Comparison of ENCODE assay signal across 23 mouse cellular contexts in genomic region chr7:139563425-139563824, GRCm38 (mm10). TPM values are rescaled to one million over a fixed set of nuclear protein-coding genes. Genes with fewer than 3 reads are reported as not detected.
DNase-seq lines count a peak whose midpoint lies in the region; ATAC-seq and TF ChIP-seq lines count a peak whose summit lies in the region.
"Had no signal": no experiment of that assay in that cellular context is flagged by ENCODE, and none has a peak within 500 bp of the region (broad histone marks: within the 10 kb centered on the region; RNA-seq: fewer than 3 reads in every experiment).

No protein-coding gene starts in this region.

- H3K27ac ChIP-seq in gastrocnemius, adult 2 months = peak overlapping the region; percentile 35; the same call in 1 of the 2 replicates
- peak overlapping the region; percentile 53; the same call in 1 of the 2 replicates for H3K27ac ChIP-seq in hindbrain, embryonic 10.5 days
- H3K27ac ChIP-seq in hindbrain, embryonic 16.5 days (ENCODE audit: low read depth, low read length) = no peak overlapping the region
- peak overlapping the region; percentile 50; the same call in 1 of the 2 replicates for H3K27ac ChIP-seq in midbrain, embryonic 11.5 days (ENCODE audit: low read depth, low read length)
- H3K27ac ChIP-seq in midbrain, embryonic 15.5 days = no peak overlapping the region
- 0 out of 2 replicates have a peak overlapping the region, but pooled peaks have one; percentile 2 for H3K27ac ChIP-seq in hindbrain, embryonic 12.5 days
- H3K27ac ChIP-seq: embryonic facial prominence, embryonic 13.5 days; forebrain, embryonic 13.5 days had no signal

- 73% methylated on average over 4 of the region's 4 CpGs for WGBS in hindbrain, embryonic 10.5 days
- WGBS in hindbrain, embryonic 16.5 days = 74% methylated on average over 4 of the region's 4 CpGs
- WGBS in midbrain, embryonic 11.5 days = 60% methylated on average over 4 of the region's 4 CpGs
- WGBS in midbrain, embryonic 15.5 days = 58% methylated on average over 4 of the region's 4 CpGs
- 64% methylated on average over 4 of the region's 4 CpGs for WGBS in hindbrain, embryonic 12.5 days

- intact Hi-C loops in gastrocnemius, adult 2 months (cut with DNase I) = loop anchor here (10.0 kb wide), 1 partner anchor 349 kb away; the partner anchor contains the start of genes Lrrc27 and Stk32c

- no peaks in the 10 kb centered on the region for H3K9me3 ChIP-seq in hindbrain, embryonic 10.5 days
- no peaks in the 10 kb centered on the region for H3K9me3 ChIP-seq in hindbrain, embryonic 16.5 days (ENCODE audit: control insufficient read depth, low read length)
- H3K9me3 ChIP-seq in midbrain, embryonic 11.5 days (ENCODE audit: control insufficient read depth, low read length) = no peaks in the 10 kb centered on the region
- no peaks in the 10 kb centered on the region for H3K9me3 ChIP-seq in midbrain, embryonic 15.5 days
- no peaks in the 10 kb centered on the region for H3K9me3 ChIP-seq in hindbrain, embryonic 12.5 days (replicated peaks)
- H3K9me3 ChIP-seq: embryonic facial prominence, embryonic 13.5 days; forebrain, embryonic 13.5 days; heart, embryonic 12.5 days had no signal

- H3K4me3 ChIP-seq in gastrocnemius, adult 2 months = no peak overlapping the region
- H3K4me3 ChIP-seq in hindbrain, embryonic 10.5 days = no peak overlapping the region
- no peak overlapping the region for H3K4me3 ChIP-seq in hindbrain, embryonic 16.5 days (ENCODE audit: low read length)
- H3K4me3 ChIP-seq in midbrain, embryonic 11.5 days (ENCODE audit: low read depth, low read length) = no peak overlapping the region
- no peak overlapping the region for H3K4me3 ChIP-seq in midbrain, embryonic 15.5 days
- no peak overlapping the region for H3K4me3 ChIP-seq in hindbrain, embryonic 12.5 days
- H3K4me3 ChIP-seq: embryonic facial prominence, embryonic 13.5 days; forebrain, embryonic 13.5 days; heart, embryonic 12.5 days had no signal

- H3K4me1 ChIP-seq in hindbrain, embryonic 10.5 days (replicated peaks) = peaks cover 23% of the 10 kb centered on the region
- H3K4me1 ChIP-seq in hindbrain, embryonic 16.5 days (ENCODE audit: control insufficient read depth, insufficient read depth, low read depth, low read length) = no peaks in the 10 kb centered on the region
- H3K4me1 ChIP-seq in midbrain, embryonic 11.5 days (ENCODE audit: control insufficient read depth, insufficient read depth, low read length) = peaks cover 7% of the 10 kb centered on the region
- peaks cover 8% of the 10 kb centered on the region; the same call in 1 of the 2 replicates for H3K4me1 ChIP-seq in midbrain, embryonic 15.5 days
- H3K4me1 ChIP-seq in hindbrain, embryonic 12.5 days = peaks cover 10% of the 10 kb centered on the region
- H3K4me1 ChIP-seq: embryonic facial prominence, embryonic 13.5 days had no signal

- H3K36me3 ChIP-seq in hindbrain, embryonic 10.5 days = 0 out of 2 replicates have a peak, but pooled peaks cover 2% of the 10 kb centered on the region
- H3K36me3 ChIP-seq in hindbrain, embryonic 16.5 days (ENCODE audit: control insufficient read depth, insufficient read depth, low read length) = no peaks in the 10 kb centered on the region
- no peaks in the 10 kb centered on the region for H3K36me3 ChIP-seq in midbrain, embryonic 11.5 days (ENCODE audit: control insufficient read depth, insufficient read depth, low read length)
- H3K36me3 ChIP-seq in midbrain, embryonic 15.5 days (replicated peaks) = 0 out of 2 replicates have a peak, but pooled peaks cover 2% of the 10 kb centered on the region
- H3K36me3 ChIP-seq in hindbrain, embryonic 12.5 days = no peaks in the 10 kb centered on the region

- H3K4me2 ChIP-seq in hindbrain, embryonic 16.5 days (ENCODE audit: low read length) = no peak overlapping the region
- no peak overlapping the region for H3K4me2 ChIP-seq in midbrain, embryonic 11.5 days
- no peak overlapping the region for H3K4me2 ChIP-seq in midbrain, embryonic 15.5 days
- no peak overlapping the region for H3K4me2 ChIP-seq in hindbrain, embryonic 12.5 days (replicated peaks)
- H3K4me2 ChIP-seq: embryonic facial prominence, embryonic 13.5 days; forebrain, embryonic 13.5 days; heart, embryonic 12.5 days had no signal

- peaks cover 95% of the 10 kb centered on the region for H3K27me3 ChIP-seq in hindbrain, embryonic 10.5 days (ENCODE audit: insufficient read depth, poor library complexity, severe bottlenecking)
- H3K27me3 ChIP-seq in hindbrain, embryonic 16.5 days (replicated peaks; ENCODE audit: control insufficient read depth, insufficient read depth, low read length) = peaks cover 18% of the 10 kb centered on the region
- peaks cover 37% of the 10 kb centered on the region for H3K27me3 ChIP-seq in midbrain, embryonic 11.5 days (ENCODE audit: control insufficient read depth, insufficient read depth, low read length)
- peaks cover 31% of the 10 kb centered on the region for H3K27me3 ChIP-seq in midbrain, embryonic 15.5 days (replicated peaks)
- peaks cover 58% of the 10 kb centered on the region for H3K27me3 ChIP-seq in hindbrain, embryonic 12.5 days
- H3K27me3 ChIP-seq: embryonic facial prominence, embryonic 13.5 days; heart, embryonic 12.5 days had no signal

- no peak for TF ChIP-seq CTCF in gastrocnemius, adult 2 months (IDR thresholded peaks at IDR 0.05)

- ATAC-seq in hindbrain, embryonic 16.5 days = no peak
- peak; percentile 65 for ATAC-seq in midbrain, embryonic 11.5 days (ENCODE audit: low FRiP score)
- ATAC-seq in midbrain, embryonic 15.5 days (replicated peaks) = no peak
- ATAC-seq in hindbrain, embryonic 12.5 days (ENCODE audit: low FRiP score) = no peak
- ATAC-seq: forebrain, embryonic 13.5 days; forebrain, postnatal 0 days; inflammation-experienced regulatory T-cells, adult 6 months; intestine, postnatal 0 days had no signal

- H3K9ac ChIP-seq in hindbrain, embryonic 16.5 days (ENCODE audit: low read depth, low read length) = no peak overlapping the region
- H3K9ac ChIP-seq in midbrain, embryonic 11.5 days (ENCODE audit: low read length) = no peak overlapping the region
- no peak overlapping the region for H3K9ac ChIP-seq in midbrain, embryonic 15.5 days
- H3K9ac ChIP-seq in hindbrain, embryonic 12.5 days = no peak overlapping the region
- H3K9ac ChIP-seq: embryonic facial prominence, embryonic 13.5 days; forebrain, embryonic 13.5 days; forebrain, postnatal 0 days; heart, embryonic 12.5 days had no signal

- no peak for DNase-seq in gastrocnemius, adult 2 months
- DNase-seq in gastrocnemius, postnatal 25 days = no peak
- DNase-seq in hindbrain, embryonic 10.5 days (ENCODE audit: low spot score) = no peak
- DNase-seq in midbrain, embryonic 11.5 days (ENCODE audit: low spot score, missing footprints) = peak; percentile 85
- no peak for DNase-seq in lung, postnatal 10 days
- DNase-seq: adrenal gland, postnatal 14 days; cerebellum, adult 11-12 months; cerebellum, adult 9-10 months; cerebellum, postnatal 25 days; forebrain, postnatal 0 days; gastrocnemius, postnatal 36 days; heart, adult 11 months; heart, postnatal 14 days had no signal

RNA-seq across cellular contexts. Expression of gene Nkx6-2, which starts 19.2 kb away (rescaled TPM):
- not detected for total RNA-seq in gastrocnemius, adult 2 months (2021)
- total RNA-seq in gastrocnemius, postnatal 25 days (2021) = not detected
- polyA plus RNA-seq in hindbrain, embryonic 10.5 days (2016; fragmentation: Nextera tagmentation; extraction: Ambion mirVana) = 35.8 and 36.0 TPM in 2 replicates
- 9.4 and 9.8 TPM in 2 replicates for polyA plus RNA-seq in hindbrain, embryonic 16.5 days (2015; fragmentation: Nextera tagmentation; extraction: Ambion mirVana)
- polyA plus RNA-seq in midbrain, embryonic 11.5 days (2014; fragmentation: Nextera tagmentation; extraction: Ambion mirVana) = 48.3 and 54.7 TPM in 2 replicates
- 3.9 and 7.2 TPM in 2 replicates for polyA plus RNA-seq in midbrain, embryonic 15.5 days (2015; fragmentation: Nextera tagmentation; extraction: Ambion mirVana)
- 17.9 and 19.1 TPM in 2 replicates for polyA plus RNA-seq in hindbrain, embryonic 12.5 days (2016; fragmentation: Nextera tagmentation; extraction: Ambion mirVana)
- total RNA-seq: adrenal gland, postnatal 14 days; gastrocnemius, adult 18-20 months; gastrocnemius, postnatal 36 days; hematopoietic stem cell, adult 5-6 weeks had no signal
- polyA plus RNA-seq: embryonic facial prominence, embryonic 13.5 days; heart, embryonic 12.5 days; inflammation-experienced regulatory T-cells, adult 6 months had no signal

Comparison
In these comparisons a context has a peak if more than half of its experiments do, and no peak if none do; other contexts are left out.
1. H3K27ac ChIP-seq: peak in gastrocnemius, adult 2 months (single experiment), hindbrain, embryonic 10.5 days (single experiment), midbrain, embryonic 11.5 days (single experiment) and hindbrain, embryonic 12.5 days (single experiment); none in hindbrain, embryonic 16.5 days (single experiment) and midbrain, embryonic 15.5 days (single experiment).